Mouse (Mus musculus): ENCODE measurements around the gene 1700056E22Rik.

Gene 1700056E22Rik

DNA sequence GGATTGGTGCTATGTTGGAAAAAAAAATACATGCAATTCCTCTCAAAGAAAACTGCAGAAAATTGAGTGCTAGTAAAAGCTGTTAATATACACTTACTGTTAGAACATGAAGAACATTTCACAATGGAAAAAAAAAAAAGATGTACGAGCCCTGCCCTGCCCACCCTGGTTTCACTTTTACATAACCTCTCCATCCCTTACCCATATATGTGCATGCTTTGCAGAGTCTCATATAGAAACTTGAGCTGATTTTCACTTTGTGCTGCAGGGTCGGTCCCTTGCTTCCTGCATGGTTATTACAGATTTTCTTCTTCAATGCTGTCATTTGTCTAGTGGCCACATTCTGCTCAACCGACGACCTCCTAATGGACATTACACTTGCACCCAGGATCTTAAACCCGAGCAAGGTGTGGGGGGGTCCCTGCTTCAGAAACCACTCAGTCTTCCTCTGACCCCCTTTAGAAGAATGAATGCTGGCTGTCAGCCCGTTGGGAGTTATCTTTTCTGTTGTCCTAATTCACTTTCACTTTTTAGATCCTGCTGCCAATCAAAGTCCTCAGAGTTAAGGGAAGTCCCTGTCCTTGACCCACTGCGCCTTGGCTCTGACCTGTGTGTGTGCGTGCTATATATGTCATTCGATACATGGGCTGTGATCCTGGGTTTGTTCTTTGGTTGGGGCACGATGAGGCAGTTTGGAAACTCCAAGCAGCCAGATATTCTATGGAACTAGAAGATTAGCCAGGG, 14.7 kb upstream of the 1700056E22Rik start:
- no peak for DNase-seq

DNA sequence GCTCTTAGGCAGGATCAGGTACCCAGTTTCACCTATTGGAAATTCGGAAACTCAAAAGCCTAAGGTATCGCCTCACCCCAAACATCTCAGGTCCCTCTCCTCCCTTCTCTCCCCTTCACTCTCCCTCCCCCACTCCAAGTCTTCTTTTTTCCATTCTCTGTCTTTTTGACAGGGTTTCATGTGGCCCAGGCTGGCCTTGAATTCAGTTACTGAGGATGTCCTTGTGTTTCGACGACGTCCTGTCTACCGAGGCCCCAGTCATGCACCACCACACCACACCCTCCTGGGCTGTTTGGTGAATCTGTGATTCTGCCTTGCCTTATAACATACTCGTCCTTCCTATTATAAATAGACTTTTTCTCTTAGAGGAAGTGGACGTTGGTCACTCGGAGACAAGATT, 13.7 kb upstream of the 1700056E22Rik start:
- DNase-seq, result no peak

- DNase-seq, result peak; percentile 71
Measured at GRCm38 (mm10) chr1:184046070-184046677, 12.1 kb upstream of the 1700056E22Rik start.

DNA sequence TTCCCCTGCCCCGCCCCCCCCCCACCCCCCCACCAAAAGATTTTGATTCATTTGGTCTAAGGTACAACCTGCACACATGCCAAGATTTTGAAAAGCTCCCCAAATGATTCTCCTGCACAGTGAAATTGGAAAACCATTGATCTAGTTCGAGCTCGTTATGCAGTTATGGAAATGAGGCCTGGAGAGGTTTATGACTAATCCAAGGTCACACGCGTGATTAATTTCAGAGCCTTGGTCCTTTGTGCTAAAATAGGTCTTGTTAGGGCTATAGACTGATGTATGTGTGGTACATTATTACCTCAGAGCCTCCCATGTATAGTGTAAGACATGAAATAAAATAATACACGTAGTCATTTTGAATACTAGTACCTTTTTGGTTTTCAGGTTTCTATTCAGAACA, 9.3 kb upstream of the 1700056E22Rik start:
- no peak for DNase-seq

GRCm38 (mm10) chr1:184042745-184043144, 8.6 kb upstream of the 1700056E22Rik start:
- DNase-seq, result no peak

DNA sequence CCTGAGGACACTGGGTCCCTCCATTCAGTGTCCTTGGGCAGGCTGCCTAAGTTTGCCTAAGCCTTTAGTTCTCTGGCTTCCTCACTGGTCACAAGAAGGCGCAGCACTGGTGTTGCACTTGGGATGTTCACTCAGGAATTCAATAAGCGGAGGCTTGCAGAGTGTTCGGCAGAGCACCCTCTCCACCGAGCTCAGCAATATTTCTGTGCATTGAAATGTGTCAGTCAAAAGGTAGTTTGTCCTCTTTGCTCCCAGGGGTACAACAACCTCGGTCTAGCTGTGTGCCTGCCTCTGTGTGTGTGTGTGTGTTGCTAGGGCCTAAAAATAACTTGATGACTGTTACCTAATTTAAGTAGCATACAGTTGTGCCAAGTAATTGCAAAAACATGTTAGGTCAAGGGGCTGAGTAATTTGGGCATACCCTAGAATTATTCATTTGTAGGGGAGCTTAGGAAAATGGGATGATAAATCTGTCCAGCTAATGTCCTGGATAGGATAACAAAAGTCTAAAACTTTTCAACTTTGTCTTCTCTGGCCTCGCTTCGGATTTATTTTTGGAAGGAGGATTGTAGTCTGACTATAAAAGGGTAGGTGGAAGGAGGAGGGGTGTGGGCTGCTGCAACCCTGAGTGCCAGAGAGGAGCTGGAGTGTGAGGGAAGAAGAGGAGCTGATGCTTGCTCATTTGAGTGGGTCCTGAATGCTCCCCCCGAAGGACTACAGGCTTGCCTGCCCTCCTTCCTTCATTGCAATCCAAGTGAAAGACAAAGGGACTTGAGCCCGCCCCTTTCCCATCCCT, 7.9 kb upstream of the 1700056E22Rik start:
- no peak for DNase-seq

GRCm38 (mm10) chr1:184040906-184041305, 6.8 kb upstream of the 1700056E22Rik start:
- DNase-seq, result no peak

GRCm38 (mm10) chr1:184040181-184040580, 6.1 kb upstream of the 1700056E22Rik start:
- no peak for DNase-seq

GRCm38 (mm10) chr1:184039301-184039700, 5.2 kb upstream of the 1700056E22Rik start:
- DNase-seq, result no peak

DNA sequence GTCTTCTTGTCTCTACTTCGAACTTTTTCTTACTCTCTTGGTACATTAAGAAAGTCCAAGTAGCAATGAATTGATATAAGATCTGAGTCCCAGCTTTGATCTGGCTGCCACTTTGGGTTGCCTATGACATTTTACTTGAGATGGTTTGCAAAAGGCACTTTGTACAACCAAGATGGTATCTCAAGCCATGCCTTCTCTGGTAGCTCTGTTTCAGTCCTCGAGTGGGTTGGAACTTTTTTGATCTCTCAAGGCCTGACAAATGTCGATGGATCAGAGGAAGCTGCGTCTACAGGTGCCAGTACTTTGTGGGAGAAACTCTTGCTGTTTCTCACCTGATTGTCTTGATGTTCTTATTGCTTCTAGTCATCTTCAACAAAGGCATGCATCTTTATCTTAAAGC, 3.7 kb upstream of the 1700056E22Rik start:
- no peak for DNase-seq

- peak; percentile 44 for DNase-seq
Measured at GRCm38 (mm10) chr1:184035346-184035903, 1.3 kb upstream of the 1700056E22Rik start.

- peak; percentile 62 for DNase-seq
Measured at GRCm38 (mm10) chr1:184034741-184035181, 660 bp upstream of the 1700056E22Rik start.

- peak; percentile 87 for DNase-seq
Measured at GRCm38 (mm10) chr1:184033390-184034010, 601 bp downstream of the 1700056E22Rik start.

- DNase-seq, result no peak
Measured at GRCm38 (mm10) chr1:184032682-184033389, 1.3 kb downstream of the 1700056E22Rik start.

DNA sequence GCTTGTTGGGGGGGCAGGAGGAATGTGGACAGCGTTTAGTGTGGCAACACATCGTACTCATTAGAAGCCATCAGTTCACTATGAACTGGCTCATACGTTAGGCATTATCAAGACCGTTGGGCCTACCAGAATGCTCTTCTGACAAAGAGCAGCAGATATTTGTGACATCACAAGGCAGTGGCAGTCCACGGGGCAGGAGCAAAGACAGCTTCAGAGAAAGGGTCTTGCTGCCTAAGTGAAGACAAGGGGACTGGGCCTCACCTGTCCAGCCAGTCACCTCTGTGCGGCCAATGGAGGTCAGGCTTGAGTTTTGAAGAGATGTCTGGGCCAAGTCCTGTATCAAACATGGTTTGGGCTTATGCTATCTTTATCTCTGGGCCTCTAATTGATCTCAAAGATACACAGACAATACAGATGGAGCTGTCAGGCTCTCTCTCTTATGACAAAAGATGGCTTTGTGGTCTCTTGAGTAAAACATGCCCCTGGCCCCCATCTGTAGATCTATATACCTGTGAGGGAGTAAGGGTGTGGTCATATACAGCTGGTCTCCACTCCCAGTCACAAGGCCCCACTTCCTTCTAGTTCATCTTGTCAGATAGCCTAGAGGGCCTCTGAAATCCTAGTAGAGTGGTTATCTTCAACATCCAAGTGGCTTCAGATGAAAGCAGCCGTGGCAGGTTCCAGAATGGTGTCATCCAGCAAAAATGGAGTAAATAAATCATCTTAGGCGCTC, 3.9 kb downstream of the 1700056E22Rik start:
- no peak for DNase-seq

- no peak for DNase-seq
Measured at GRCm38 (mm10) chr1:184027039-184027438, 7.1 kb downstream of the 1700056E22Rik start.

GRCm38 (mm10) chr1:184025079-184025478, 9.0 kb downstream of the 1700056E22Rik start:
- no peak for DNase-seq

DNA sequence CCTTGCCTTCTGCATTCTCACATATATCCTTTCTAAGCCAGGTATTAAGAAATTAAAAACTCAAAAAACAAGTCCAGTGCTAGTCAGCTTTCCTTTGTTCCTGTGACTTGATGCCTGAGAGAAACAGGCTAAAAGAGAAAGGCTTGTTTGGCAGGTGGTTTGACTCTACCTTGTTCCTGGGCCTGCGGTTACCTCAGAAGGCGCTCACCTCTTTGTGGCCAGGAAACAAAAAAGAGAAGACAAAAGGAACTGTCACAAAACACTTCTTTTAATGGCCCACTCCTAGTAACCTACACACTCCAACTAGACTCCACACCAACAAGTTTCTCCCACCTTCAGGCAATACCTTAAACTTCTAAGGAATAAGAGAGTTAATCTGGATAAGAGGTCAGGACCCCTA, 9.5 kb downstream of the 1700056E22Rik start:
- peak; percentile 55 for DNase-seq

GRCm38 (mm10) chr1:184023971-184024370, 10.1 kb downstream of the 1700056E22Rik start:
- no peak for DNase-seq

DNA sequence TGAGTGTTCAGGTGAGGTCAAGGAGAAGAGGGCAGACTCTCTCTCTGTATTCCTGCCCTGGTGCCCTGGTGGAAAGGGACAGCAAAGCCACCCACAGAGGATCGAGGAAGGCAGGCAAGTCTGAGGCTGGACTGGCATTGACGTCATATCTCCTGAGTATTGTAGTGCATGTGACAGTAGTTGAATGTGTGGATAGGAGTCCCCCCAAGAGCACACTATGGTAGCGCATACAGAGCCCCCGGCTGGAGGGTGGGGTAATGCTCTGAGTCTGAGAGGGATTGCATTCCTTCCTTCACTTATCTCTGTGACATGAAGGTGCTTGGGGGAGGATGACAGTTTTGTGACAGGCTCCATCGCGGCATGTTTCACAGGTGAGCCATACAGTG, 14.4 kb downstream of the 1700056E22Rik start:
- DNase-seq, result no peak

GRCm38 (mm10) chr1:184019042-184019721, 14.9 kb downstream of the 1700056E22Rik start:
- DNase-seq, result no peak
